Mouse (Mus musculus): ENCODE data around the gene Prom1. TPM values are rescaled to one million over a fixed set of nuclear protein-coding genes. Genes with fewer than 3 reads are reported as not detected.

The Prom1 gene
- under 1 TPM in 1 of 2 experiments, not detected in 1; 0.71 TPM for total RNA-seq (2023)

DNA sequence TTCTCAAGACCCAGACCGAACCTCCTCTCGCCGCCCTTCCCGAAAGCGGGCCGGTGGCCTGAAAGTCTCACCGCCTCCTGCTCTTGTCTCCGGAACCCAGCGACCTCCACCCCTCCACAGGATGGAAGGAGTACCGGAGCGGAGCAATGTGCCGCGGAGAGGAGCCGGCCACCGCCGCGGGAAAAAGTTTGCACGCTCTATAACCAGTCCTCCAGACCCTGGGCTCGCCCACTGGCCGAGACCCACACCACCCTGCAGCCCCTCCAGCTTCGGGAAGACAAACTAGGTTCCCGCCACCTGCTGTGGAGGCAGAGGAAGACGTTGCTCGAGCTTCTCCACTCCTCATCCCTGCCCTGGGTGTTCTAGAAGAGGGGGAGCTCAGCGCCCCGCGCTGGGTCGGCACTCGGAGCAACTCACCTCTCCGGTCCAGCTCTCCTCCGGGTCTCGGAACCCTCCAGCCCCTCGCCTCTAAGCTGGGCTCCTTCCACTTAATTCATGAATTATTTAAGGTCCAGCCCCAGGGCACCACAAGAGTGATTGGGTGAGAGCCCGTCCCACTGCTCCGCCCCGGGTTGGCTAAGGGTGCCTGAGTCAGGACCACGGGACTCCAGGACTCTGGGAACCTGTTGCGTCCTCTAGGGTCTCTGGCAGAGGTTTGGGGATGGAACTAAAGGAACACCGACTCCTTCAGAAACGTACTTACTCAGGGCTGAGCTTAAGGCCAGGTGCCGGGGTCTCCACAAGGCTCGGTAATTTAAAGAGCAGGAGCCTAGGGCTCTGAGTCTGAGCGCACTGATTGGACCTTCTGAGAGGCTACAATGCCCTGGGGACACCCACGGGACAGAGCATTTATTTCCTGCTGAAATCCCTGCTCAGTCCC, at the start of gene Prom1:
TSS of gene Prom1 (minus strand) at position 802 of the 880 bp plus-strand sequence.

DNA sequence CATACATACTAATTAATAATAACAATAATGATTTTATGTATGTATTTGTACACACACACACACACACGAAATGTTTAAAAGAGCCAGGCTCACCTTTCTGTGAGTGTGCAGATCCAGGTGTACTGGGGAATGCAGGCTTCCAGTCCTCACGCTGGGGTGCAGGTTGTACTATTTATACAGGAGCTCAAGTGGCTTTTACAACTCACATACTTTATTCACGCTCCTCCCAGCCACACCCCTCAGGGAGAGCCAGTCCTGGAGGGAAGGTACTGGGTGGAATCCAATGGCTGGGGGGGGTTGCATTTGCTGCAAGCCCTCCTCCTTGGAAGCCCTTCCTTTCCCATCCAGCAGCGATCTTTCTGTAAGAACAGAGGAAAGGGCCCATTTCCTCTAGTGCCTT, 120.2 kb downstream of the Prom1 start, which contains the start of gene Fgfbp1:
TSS of gene Fgfbp1 (minus strand) at position 160 of the 400 bp plus-strand sequence.

Other genes with a start within 250 kb of the Prom1 start
- 1 to 10 TPM; 4.8 to 6.6 TPM for gene Cd38, start 233.5 kb downstream of the Prom1 start, total RNA-seq (2023)
- 10 to 100 TPM; 11.0 to 11.5 TPM for gene Gm7879, start 188.9 kb downstream of the Prom1 start, total RNA-seq (2023)
- gene Fgfbp1, start 120.3 kb downstream of the Prom1 start, total RNA-seq (2023), result not detected
- 10 to 100 TPM; 73.3 to 80.2 TPM for gene Tapt1, start 124.6 kb upstream of the Prom1 start, total RNA-seq (2023)

Measured in T-cell, adult 66 days (primary cell).